Mouse (Mus musculus) heart, adult 2 months (tissue): ENCODE measurements around the gene Mapkap1.

Source experiments
- CTCF ChIP-seq: fragments of 200-600 bp; IDR thresholded peaks from 2 replicates; pipeline ENCODE4 v1.8.1; 2022; ENCODE audit warnings: antibody characterized with exemption, mild to moderate bottlenecking, moderate library complexity
- EP300 ChIP-seq: fragments of 200-500 bp; IDR thresholded peaks from 2 replicates; pipeline ENCODE4 v1.6.1; 2011; ENCODE audit warnings: low read depth, low read length, control low read depth; ENCODE audit not compliant: insufficient read depth
- POLR2A ChIP-seq: fragments of 200-500 bp; IDR thresholded peaks from 2 replicates; pipeline ENCODE4 v1.6.1; 2011; ENCODE audit warnings: mild to moderate bottlenecking, low read depth, low read length, control low read depth; ENCODE audit not compliant: insufficient read depth

DNA sequence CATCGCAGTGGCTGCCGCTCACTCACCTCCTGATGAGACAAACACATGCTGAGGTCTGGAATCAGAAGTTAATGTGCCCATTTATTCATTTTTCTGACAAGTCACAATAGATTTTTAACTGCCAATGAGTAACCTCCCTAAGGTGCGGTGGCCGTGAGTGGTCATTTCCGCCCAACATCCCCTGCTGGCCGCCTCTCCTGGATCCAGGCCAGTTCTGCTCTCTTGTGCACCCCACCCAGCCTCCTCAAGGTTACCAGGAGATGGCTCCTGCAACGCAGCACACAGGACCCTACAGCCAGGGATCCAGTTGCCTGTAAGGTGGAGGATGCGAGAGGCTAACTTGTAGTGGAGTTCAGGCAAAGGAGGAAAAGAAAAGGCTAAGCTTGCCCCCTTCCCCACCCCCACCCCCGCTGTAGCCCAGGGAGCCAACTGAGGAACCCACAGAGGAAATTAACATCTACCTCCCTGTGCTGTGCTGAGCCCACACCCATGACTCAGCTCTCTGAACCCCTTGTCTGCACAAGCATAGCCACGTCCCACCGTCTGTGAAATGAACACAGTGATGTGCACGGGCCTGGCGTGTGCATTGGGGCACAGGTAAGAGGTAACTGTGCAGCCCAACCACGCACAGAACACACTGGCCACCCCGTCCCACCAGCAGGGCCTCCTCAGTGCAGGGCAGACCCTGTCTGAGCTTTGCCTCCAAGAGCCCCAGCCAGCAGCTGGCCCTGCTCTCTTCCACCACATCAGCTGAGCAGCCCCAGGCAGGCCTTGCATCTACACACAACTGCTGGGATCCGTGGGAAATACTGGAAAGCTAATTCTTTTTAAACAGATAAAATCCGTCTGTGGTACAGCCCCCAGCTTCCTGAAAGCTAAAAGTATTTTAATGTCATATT, 221.0 kb downstream of the Mapkap1 start:
- no peak for TF ChIP-seq CTCF
- TF ChIP-seq POLR2A = no peak
- no peak for TF ChIP-seq EP300
